16 mouse cellular contexts compared by ENCODE assay signal in genomic region chr1:136980253-136980893, GRCm38 (mm10).
"Had no signal": no experiment of that assay in that cellular context is flagged by ENCODE, and none has a peak within 500 bp of the region (broad histone marks: within the 10 kb centered on the region; RNA-seq: fewer than 3 reads in every experiment).

No protein-coding gene starts in this region.

- H3K4me2 ChIP-seq: limb, embryonic 13.5 days; lung, embryonic 15.5 days; midbrain, embryonic 13.5 days had no signal

- H3K9ac ChIP-seq: limb, embryonic 13.5 days; lung, embryonic 15.5 days; midbrain, embryonic 13.5 days had no signal

- H3K4me3 ChIP-seq: layer of hippocampus, adult 2 months; limb, embryonic 10.5 days; limb, embryonic 13.5 days; lung, embryonic 15.5 days; megakaryocyte, embryonic 14.5 days; midbrain, embryonic 10.5 days; midbrain, embryonic 13.5 days had no signal

- DNase-seq: kidney, adult 18-20 months; kidney, postnatal 25 days; layer of hippocampus, adult 9-11 months; lung, adult 18-20 months; lung, postnatal 10 days; lung, postnatal 36 days; thymus, adult 18-20 months; thymus, postnatal 36 days had no signal

- H3K27ac ChIP-seq: kidney, postnatal 0 days; layer of hippocampus, adult 2 months; limb, embryonic 10.5 days; limb, embryonic 13.5 days; lung, embryonic 15.5 days; midbrain, embryonic 10.5 days; midbrain, embryonic 13.5 days had no signal

- H3K4me1 ChIP-seq: limb, embryonic 10.5 days; limb, embryonic 13.5 days; lung, embryonic 15.5 days; megakaryocyte, embryonic 14.5 days; midbrain, embryonic 13.5 days had no signal

- H3K9me3 ChIP-seq: limb, embryonic 10.5 days; limb, embryonic 13.5 days; lung, embryonic 15.5 days; midbrain, embryonic 10.5 days; midbrain, embryonic 13.5 days had no signal

- H3K27me3 ChIP-seq: limb, embryonic 13.5 days; lung, embryonic 15.5 days; midbrain, embryonic 13.5 days had no signal

- H3K36me3 ChIP-seq: limb, embryonic 10.5 days; limb, embryonic 13.5 days; lung, embryonic 15.5 days; midbrain, embryonic 10.5 days; midbrain, embryonic 13.5 days had no signal

- ATAC-seq: midbrain, embryonic 13.5 days had no signal
